Mouse (Mus musculus) hematopoietic stem cell, adult 5-6 weeks (primary cell): ENCODE data around the gene Il2rb. TPM values are rescaled to one million over a fixed set of nuclear protein-coding genes. Genes with fewer than 3 reads are reported as not detected.

Source experiments
- ATAC-seq, 2 experiments: fragments of 125-278 bp in 1 of 2; replicated peaks in 1 of 2; 2 replicates each; pipeline ENCODE4 v1.8.0; 2016 to 2017; ENCODE audit warnings: inconsistent platforms in 2 of 2, mild to moderate bottlenecking in 2 of 2, moderate number of reproducible peaks in 2 of 2, low read depth in 1 of 2, moderate TSS enrichment in 1 of 2; ENCODE audit not compliant: low FRiP score in 2 of 2, poor library complexity in 2 of 2, severe bottlenecking in 2 of 2, insufficient read depth in 1 of 2, low TSS enrichment in 1 of 2
- total RNA-seq: library from RNA; stranded (forward); fragments of 172-1452, 232-1000 nt; gene quantifications from 2 replicates; pipeline ENCODE4 v1.2.3, GENCODE M21; 2017

The Il2rb gene
- total RNA-seq, 1 experiment from 2014 or later: 2.6 TPM

DNA sequence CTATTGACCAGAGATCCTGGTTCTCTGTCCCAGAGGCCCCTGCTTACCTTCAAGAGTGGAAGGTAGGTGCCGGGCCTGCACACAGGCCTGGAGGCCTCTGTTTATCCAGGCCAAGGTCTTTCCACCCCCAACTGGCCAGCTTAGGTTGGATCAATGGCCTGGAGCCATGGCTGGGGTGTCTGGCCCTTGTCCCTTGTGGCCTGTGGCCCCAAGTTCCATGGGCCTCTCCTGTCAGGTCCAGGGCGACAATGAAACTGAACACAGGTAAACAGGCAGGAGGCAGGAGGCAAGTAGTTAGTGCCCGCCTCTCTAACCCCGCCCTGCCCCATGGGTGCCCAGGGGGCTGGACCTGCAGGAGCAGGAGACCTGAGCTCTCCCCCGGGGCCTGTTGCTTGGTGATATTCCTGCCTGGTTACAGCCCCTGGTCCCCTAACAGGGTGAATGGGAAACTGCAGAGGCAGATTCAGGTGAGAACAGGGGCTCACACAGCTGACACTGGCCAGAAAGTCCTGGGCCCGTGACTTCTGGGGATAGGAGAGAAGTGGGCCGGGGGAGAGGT lies 26.6 kb downstream of the Il2rb start, which contains the start of gene Tmprss6:
Gene Tmprss6, minus strand, starts transcription at position 256 of the 559 bp plus-strand sequence.
- no peak for ATAC-seq

GRCm38 (mm10) chr15:78467570-78467969 lies 27.5 kb downstream of the Il2rb start:
- ATAC-seq: no peak

GRCm38 (mm10) chr15:78466809-78467208 lies 28.3 kb downstream of the Il2rb start:
- ATAC-seq: no peak

DNA sequence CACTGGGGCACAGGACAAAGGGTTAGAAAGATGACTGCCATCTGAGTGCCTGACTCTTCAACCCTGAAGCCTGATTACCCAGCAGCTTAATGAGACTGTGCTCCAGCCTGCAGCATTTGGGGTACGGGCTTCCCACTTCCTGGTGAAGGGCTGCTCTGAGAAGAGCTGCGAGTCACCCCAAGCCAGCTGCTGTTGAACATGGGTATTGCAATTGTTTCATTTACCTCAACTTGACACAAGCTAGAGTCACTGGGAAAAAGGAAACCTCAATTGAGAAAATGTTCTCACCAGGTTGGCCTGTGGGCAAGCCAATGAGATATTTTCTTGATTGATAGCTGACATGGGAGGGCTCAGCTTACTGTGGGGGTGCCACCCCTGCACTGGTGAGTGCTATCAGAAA lies 32.1 kb downstream of the Il2rb start:
- ATAC-seq: peak in 1 of 2 experiments; percentile 66; a peak in 3 of 4 replicates

GRCm38 (mm10) chr15:78457193-78457592 lies 37.9 kb downstream of the Il2rb start:
- ATAC-seq: no peak

- ATAC-seq: no peak
Measured at GRCm38 (mm10) chr15:78456051-78456450, 39.0 kb downstream of the Il2rb start.

GRCm38 (mm10) chr15:78455168-78455567 lies 39.9 kb downstream of the Il2rb start:
- ATAC-seq: no peak; a peak in 1 of 4 replicates

DNA sequence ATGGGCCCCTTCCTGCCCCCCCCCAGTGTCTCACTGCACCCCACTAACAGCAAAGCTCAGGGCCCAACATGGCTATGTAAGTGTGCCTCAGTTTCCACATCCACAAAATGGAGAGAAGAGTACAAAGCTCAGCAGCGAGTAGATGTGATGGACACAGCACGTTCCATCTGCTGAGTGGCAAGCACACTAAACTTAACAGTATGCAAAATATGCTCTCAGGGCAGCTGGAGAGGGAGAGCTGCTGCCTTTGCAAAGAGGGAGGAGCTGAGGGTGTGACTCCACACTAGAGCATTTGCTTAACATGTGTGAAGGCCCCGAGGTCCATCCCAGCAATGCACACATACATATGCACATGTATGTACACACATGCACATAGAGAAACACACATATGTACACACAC lies 42.1 kb downstream of the Il2rb start:
- no peak for ATAC-seq

DNA sequence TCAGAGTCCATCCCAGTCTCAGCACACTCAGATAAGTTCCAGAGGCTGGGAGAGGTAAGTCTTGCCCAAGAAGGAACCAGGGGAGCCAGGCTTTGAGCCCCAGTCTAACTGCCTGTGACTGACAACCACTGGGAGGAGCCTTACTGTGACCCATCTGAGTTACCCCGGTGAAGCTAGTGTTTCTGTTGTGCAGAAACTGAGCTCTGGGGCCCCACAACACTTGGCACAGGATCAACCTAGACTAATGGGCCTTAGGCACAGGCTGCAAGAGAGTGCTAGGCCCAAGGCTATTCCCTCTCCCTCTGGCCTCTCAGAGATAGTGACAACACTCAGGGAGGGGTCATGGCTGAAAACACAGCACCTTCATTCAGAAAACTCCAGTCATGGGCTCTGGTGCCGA lies 43.9 kb downstream of the Il2rb start:
- ATAC-seq: no peak

GRCm38 (mm10) chr15:78450419-78450768 lies 44.7 kb downstream of the Il2rb start:
- peak in 1 of 2 experiments; percentile 13; a peak in 2 of 4 replicates for ATAC-seq

DNA sequence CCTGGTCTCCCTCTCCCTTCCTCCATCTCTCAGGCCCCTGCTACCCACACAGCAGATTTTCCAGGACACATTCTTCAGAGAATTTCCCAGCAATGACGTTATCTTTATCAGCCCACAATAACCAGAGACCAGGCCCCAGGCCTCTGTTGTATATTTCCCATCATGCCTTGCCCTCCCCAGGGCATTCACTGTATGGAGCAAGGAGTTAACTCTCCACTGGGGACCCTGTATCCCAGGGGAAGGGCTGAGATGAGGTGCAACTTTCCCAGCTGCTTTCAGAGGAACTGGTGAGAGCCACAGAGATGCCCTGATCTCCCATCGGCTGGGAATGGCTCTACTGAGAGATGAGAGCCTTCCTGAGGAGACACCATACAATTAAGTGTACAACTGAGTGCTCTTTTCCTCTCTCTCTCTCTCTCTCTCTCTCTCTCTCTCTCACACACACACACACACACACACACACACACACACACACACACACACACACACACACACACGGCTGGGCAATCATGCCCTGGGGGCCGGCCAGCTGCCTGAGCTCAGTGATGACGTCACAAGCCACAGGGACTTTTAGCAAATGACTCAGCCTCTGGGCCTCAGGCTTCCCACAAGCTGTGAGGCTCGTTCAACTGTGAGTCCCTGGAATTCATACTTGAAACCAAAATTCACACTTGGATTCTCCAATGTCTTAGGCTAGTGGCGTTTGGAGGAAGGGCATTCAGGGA lies 45.2 kb downstream of the Il2rb start:
- ATAC-seq: peak; percentile 56 to 63

- 0 out of 4 replicates have a peak, but pooled peaks of 1 of the 2 experiments have one; percentile 14 for ATAC-seq
Measured at GRCm38 (mm10) chr15:78449131-78449530, 45.9 kb downstream of the Il2rb start.

DNA sequence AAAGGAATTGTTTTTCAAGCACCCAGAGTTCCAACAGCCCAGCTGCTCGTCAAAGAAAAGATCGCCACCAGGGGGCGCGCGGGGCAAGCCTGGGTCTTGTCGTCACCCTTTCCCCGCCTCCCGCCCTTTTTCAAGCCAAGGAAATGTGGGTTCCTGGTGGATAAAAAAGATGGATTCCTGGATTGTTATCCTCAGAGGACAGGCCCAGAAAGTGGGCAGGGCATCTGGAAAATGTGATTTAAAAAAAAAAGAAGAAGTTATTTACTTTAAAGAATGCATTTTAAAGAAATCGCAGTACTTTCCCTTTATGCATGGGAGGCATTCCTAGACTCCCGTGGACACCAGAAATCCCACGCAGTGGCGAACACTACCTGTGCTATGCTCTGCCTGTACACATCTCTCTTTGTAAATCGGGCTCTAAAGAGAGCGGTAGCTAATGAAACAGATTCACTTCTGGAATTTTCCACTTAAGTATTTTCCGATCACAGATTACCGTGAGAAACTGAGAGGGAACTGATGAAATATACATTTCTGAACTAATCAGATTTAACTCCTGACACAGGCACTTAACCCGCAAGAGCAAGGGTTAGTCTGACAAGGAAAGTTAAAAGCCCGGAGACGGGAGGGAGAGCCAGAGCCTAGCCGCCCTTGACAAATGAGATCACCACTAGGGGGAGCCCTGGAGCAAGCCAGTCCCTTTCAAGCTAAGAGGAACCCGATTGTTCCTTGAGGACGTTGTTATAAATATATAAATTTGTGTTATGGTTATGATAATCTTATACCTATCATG lies 47.1 kb downstream of the Il2rb start:
- ATAC-seq: peak; percentile 52 to 58; a peak in 3 of 4 replicates

DNA sequence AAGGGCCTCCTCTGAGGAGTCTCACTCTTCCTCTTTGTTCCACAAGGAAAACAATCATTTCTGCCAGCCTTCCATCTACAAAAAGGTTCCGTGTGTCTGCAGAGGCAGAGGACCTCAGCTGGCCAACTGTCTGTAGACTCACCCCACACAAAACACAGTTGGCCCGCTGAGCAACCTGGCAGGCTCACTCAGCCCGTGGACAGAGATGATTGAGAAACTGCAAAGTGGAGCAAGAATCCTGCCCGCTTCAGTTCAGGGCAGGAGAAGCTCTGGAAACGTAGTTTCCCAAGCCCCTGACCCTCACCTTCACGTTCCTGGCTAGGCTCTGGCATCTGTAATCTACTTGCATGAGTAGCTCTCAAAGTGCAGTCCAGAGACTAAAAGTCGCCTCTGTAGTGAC lies 48.0 kb downstream of the Il2rb start:
- ATAC-seq: no peak

- ATAC-seq: no peak
Measured at GRCm38 (mm10) chr15:78443857-78444256, 51.2 kb downstream of the Il2rb start.

DNA sequence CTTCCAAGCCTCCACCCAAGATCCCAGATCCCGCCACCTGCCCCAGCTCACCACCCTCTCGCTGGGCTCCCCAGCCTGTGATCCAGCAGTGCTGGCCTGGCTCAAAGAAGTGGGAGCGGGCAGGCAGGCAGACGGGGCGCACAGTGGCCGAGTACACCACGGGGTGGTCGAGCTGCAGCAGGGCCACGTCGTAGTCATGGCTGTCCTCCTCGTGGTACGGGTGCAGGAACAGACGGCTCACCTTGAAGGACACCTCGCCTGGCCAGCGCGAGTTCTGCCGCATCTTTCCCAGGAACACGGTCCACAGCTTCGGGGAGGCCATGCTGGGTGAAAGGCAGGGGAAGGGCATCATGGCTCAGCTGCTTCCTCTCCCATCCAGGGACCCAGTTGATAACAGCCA lies 52.8 kb downstream of the Il2rb start:
- no peak for ATAC-seq

DNA sequence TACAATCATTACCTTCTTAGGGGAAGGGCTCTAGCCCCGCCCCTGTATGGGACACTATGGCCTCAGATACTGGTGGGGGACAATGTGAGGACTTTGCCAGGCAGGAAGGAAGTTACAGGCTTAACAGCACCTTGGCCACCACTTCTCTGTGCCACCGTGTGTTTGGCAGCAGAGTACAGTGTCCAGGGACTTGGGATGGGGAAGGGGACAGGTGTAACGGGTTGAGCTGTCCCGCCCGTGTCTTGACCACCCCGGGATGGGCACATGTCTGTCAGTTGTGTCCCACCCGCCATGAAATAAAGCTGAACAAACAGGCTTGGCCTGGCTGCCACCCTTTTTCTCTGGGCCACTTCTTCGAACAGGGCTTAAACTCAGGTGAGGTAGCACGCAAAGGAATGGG lies 56.1 kb downstream of the Il2rb start:
- ATAC-seq: no peak

DNA sequence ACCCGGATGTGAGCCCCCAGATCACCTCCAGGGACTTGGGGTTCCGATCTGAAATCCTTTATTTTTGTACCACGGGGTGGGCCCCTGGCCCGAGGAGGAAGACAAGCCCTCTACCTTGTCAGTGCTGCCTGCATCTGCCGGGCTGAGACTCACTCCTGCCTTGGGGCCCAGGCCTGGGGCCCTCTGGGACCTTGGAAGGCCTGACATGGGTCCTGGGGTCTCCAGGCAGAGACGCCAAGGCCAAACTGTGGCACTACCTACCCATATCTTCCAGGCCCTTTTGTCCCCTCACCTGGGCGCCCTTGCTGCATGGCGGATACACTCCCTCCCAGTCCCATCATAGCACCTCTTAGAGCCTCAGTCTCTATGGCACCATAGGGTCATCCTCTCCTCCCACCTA lies 56.6 kb downstream of the Il2rb start:
- ATAC-seq: no peak
